Mouse (Mus musculus) cerebellum, adult 9-11 months (tissue): Measurements from ENCODE around the gene Nipbl.
"Not testable (repeated sequence)": the region's sequence is repeated elsewhere in the genome, so short reads cannot be mapped to it uniquely, and the experiment has no call there.

Experiments
- DNase-seq: peaks from one replicate; pipeline ENCODE4 v3.0.0; 2022

The Nipbl gene

DNA sequence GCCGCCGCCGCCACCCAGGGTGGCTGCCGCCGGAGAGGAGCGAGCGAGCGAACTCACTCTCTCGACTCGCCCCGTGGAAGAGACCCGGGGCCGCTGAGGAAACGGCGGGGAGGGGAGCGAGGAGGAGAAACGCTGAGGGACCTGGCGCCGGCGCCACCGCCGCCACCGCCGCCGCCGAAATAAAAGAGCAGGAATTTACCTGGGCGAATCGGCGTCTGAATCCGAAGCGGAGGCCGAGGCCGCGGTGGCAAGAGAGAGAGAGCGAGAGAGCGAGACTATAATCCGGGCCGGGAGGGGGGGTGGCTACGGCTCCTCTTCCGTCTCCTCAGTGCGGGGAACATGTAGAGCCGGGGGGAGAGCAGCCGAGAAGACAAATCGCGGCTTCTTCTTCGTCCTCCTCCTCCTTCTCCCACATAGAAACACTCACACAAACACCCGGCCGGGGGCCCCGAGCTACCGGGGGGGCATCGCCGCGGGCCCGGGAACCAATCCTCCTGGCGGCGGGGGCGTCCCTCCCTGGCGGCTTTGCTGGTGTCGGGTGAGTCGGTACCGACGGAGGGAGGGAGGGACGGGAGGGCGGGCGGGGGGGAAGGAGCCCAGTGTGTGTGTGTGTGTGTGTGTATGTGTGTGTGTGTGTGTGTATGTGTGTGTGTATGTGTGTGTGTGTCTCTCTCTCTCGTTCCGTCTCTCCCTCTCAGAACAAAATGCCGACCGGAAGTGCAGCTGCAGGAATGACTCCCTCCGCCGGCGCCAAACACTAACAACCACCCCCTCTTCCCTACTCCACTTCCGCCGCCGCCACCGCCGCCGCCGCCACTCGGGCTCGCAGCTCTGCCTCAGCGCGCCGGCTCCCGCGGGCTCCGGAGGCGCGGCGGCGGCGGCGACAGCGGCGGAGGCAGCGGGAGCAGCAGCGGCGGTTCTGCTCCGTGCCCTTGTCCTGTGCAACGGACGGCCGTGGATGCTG is at the start of gene Nipbl:
Gene Nipbl (minus strand): TSS at position 538 of the 964 bp plus-strand sequence.
- DNase-seq, result peak; percentile 92

DNA sequence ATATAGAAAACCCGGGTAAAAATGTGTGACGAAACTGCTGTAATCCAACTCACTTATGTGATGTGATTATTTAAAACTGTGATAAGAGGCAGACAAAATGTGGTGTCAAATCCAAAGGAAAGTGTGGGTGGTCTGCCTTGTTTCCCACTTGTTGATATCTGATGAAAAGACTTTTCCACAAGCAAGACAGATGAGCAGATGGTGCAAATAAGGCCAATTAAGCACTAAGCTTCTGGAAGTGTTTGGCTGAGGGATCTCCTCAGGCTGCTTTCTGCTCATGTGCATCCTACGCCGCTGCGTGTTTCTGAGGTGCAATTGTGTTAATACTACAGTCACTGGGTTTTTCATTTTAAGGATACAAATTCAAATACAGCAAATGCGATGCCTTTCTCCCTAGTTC is 41.0 kb upstream of the Nipbl start:
- no peak for DNase-seq

DNA sequence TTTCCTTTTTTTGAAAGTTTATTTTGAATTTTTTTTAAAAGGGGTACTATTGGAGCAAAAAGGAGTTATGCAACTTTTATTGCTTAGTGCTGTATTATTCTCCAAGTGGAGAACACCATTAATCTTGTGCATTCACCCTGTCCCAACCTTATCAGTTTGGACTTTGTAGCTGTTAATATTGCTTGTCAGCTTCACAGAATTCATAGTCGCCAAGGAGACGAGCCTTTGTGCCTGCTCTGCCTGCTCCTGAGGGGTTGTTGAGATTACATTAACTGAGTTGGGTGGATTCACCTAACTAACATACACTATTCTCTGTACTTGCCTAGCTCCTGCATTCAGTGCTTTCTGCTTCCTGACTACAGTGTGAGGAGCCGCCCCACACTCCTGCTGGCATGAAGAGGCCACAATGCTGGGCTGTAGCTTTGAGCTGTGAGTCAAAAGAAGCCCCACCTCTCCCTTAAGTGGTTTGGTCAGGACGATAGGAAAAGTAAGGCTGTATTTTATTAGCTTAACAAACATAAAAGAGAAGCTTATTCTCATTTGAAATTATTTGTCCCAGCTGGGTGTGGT is 24.8 kb upstream of the Nipbl start:
- DNase-seq, result no peak

DNA sequence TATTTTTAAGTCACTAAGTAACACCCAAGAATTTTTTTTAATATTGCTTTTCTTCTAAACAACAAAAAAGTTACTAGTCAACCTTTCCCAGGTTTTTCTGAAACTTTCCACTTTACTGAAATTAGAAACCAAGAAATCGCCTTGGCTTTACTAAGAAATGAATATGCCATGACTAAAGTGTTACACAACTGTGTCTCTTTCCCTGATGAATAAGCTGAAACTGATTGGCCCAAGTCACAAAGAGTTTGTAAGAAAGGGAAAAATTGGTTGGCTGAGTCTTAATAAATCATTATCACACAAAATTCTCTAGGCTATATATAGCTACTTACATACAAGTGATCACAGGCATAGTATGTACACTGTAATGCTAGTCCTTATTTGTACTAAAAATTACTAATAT is 19.3 kb upstream of the Nipbl start:
- DNase-seq, result no peak

DNA sequence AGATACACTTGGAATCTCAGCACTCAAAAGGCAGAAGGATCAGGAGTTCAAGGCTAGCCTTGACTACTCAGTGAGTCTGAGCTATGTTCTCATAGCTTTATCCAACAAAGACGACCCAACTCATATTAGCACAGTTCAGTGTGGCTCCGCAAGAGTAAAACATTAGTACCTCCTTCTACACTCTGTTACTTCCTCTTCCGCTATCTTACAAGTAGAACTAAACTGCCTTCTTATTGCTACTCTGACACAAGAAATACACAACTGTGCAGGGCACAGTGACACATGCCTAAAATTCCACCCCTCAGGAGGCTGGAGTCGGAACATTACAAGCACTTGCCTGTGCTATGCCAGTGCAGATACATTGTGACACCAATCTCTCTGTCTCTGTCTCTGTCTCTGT is 18.5 kb upstream of the Nipbl start:
- no peak for DNase-seq

DNA sequence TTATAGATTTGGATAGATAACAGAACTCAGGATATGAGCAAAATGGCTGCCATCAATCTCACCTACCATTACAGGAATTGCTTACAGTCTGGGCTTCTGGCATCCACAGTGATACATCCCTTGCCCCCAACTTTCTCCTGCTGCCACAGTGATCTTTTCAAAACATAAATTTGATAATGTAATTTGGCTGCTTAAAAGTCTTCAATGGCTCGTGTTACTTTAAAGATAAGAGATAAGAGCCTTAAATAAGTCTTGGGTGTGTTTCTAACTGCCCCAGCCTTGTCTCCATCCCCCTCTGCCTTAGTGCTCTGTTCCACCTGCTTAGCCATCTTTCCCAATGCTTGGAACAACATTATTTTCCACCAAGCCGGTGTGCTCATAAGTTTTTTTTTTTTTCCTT is 16.6 kb upstream of the Nipbl start:
- no peak for DNase-seq

DNA sequence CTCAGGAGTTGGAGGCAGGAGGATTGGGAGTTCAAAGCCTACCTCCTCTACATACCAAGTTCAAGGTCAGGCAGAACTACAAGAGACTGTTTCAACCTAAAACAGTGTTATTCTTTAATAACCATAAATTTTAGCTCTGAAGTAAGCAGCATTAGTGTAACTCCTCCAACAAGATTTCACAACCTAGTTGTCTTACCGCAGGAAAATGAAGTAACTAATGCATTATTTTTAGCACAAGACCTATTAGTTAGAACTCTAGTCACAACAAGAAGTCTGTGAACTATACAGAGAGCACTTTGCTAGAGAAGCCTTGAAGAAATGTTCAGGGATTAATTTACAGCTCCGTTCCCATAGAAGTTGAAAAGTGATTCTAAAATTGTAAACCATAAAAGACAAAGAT is 15.7 kb upstream of the Nipbl start:
- no peak for DNase-seq

DNA sequence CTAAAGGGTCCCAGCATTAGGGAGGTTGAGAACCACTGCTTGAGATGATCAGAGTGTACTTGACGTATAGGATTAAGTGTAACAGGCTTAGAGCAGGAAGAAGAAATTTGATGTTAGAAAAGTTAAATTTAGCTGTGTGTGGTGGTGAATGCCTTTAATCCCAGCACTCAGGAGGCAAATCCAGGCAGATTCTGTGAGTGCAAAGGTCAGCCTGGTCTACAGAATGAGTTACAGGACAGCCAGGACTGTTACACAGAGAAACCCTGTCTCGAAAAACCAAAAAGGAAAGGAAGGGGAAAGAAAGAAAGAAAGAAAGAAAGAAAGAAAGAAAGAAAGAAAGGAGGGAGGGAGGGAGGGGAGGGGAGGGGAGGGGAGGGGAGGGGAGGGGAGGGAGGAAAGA is 12.0 kb upstream of the Nipbl start:
- not testable (repeated sequence) for DNase-seq

DNA sequence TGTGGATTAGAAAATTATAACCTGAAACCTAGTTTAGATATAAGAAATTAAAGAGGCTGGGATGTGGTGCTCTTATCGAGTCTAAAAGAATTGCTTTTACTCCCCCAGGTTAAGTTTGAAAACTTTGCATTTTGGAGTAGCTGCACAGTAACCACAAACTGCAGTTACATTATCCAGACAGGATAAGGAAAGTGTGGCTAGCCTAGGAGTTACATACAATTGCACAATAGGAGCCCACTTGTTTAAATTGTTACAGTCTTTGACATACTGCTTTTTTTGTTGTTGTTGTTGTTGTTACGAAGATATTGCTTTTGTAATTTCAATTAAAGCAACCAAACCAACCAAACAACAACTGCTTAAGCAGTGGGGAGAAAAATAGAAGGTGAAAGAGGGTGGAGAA is 11.2 kb upstream of the Nipbl start:
- DNase-seq, result no peak

DNA sequence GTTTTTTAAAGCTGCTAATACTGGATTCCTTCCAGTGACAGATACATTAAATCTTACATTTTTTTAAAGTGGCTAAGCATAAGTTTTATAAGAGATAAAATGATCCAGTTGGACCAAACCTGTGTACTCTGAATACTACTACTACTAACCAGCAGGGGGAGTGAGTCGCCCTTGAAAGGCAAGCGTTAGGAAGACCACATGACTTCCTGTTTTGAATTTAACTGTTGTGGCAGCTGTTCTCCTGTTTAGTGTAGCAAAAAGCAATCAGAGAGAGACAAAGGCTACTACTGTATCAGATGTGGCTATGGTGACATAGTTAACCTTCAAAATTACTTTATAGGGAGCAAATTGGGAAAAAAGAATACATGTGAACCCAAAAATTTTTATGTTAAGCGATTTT is 6.8 kb upstream of the Nipbl start:
- no peak for DNase-seq

DNA sequence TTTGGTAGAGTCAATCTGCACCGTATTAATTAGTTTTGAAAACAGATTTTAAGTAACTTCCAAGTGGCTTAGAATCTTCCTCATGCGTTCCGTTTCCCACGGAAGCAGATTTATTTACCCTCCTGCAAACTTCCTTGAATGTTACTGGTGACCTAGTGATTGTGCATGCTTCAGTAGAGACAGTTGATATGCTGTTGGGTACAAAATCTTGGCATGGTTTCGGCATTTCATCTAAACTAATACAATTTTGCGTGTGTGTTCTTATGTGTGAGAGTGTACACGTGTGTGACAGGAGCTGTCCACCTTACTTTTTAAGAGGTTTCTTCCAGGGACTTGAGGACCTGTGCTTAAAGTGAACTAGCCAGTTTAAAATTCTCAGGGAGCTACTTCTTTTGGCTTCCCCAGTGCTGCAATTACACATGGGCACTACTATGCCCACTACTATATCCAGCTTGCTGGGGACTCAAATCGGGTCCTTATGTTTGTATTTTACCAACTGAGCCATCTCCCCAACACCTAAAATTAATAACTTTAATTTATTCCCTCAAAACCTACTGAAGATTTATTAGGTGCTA is 3.0 kb upstream of the Nipbl start:
- no peak for DNase-seq

DNA sequence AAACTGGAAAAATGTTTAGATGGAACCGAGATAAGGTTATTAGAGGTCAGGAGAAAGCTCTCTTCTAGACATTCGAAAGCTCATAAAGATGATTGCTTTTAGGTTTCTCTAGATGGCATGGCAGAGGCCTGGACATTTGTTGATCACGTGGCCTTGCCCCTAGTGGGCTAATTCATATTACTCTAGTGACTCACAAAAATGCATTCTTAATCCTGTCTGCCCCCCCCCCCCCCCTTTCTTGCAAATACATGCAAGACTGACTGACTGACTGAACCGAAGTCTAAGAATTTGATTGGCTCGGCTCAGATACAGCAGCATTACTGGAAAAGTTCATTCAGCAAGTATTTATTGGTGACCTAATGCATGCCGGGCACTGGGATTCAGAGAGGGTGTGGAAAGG is 2.2 kb upstream of the Nipbl start:
- no peak for DNase-seq

DNA sequence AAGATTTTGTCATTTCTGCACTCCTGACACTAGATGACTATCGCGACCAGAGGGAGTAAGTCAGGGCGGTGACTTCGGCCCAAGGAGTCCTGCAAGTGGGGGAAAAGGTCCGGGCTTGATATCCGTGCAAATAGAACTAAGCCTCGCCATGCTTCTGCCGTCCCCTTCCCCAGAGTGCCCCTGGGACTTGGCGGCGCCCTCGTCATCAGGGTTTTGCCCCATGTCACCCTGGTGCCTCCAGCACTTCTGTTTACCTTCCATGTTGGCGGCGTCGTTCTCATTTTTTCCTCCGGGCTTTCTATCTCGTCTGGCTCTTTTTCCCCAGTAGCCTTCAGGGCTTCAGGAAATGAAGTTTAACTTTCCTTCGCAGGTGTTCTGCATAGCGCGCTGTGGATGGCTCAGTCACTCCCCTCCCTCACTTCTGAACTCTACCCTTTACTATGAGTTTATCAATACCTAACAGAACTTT is 1.7 kb upstream of the Nipbl start:
- DNase-seq, result peak; percentile 44

DNA sequence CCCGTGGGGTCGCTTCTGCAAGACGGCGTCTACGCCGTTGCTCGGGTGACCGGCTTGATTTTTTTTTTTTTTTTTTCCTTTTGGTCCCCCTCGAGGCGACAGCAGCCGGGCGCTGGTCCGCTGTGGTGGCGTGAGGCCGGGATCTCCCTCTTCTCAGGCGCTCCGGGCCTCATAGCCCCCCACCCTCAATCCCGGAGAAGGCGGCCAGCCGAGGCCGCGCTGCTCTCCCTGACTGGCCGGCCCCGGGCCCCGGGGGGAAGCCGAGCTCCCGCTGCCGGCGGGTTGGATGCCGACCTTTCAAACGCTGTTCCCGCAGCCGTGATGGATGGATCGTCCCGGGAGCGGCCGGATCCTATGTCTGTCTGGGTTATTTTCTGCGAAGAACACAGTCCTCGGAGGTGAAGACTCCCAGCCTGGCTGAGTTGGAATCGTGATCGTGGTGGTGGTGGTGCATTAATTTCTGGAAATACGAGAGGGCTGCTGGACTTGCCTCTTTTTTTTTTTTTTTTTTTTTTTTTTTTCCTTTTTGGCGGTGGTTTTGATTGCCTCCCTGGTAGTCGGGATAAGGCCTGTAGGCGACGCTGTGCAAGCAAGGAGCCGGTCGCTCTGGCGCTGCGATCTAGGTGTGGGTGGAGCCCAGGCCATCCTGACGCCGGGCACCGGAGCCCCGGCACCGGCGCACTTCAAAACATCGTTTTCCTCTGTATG is 781 bp upstream of the Nipbl start:
- peak; percentile 86 for DNase-seq

DNA sequence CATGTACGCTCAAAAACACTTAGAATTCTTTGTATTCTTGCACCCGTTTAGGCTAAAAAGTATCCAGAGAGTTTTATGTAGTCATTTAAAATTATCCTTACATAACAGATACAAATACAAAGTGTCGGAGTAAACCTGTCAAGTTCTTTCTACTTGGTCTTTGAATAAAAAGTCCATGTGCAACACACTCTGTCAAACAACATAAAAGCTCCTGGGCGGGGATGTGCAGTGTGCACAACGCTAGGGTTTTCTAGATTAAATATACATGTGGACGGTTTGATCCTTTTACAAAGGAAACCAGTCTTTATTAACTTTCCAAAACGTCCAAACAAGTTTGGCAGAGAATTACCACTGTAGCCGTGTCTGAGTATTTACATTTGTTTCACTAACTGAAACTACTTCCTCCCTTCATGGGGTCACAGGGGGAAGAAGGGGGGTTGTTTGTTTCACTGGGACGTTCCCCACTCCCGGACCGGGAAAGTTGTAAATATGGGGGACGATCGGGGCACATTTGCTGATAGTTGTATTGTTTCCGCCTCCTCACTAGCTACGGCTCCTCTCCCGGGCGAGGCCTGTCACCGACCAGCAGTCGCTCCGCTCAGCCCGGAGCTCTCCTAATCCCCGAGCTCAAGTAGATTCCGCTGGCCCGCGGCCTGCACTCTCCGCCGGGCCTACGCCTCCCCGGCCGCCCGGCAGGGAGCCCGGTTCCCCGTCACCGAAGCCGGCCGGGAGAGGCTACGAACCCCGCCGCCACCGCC is 916 bp downstream of the Nipbl start:
- DNase-seq, result peak; percentile 74

DNA sequence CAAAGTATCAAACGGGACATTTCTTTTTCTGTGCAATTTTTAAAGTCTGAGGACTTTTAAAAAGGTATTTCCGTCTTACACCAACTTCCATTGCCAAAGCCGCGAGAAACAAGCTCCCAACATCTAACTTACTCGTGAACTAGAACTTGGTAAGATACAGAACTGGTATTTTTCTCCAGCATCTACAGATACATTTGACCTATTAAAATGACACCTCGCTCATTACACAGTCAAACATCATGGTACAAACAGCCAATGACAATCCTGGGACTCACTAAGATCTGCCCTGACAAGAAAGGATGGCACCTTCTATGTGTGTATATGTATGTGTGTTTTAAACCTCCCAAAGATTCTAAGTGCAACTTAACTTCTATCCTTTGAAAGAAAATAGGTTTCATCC is 1.5 kb downstream of the Nipbl start:
- no peak for DNase-seq

DNA sequence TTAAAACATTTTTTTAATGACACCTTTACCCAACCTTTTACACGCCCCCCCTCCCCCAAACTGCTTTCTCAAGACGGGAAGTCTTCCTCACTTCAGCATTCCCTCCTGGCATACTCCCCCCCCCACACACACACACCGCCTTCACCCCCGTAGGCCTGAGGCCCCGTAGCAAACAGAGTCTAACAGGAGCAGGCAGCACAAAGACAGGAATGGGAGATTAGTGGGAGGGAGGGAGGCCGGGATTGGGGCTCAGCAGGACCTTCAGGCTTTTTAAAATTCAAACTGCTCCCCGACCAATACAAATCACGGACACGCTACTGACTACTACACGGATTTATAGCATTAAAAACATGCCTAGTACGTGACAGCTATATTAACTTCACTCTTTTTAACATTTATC is 2.1 kb downstream of the Nipbl start:
- DNase-seq, result no peak

DNA sequence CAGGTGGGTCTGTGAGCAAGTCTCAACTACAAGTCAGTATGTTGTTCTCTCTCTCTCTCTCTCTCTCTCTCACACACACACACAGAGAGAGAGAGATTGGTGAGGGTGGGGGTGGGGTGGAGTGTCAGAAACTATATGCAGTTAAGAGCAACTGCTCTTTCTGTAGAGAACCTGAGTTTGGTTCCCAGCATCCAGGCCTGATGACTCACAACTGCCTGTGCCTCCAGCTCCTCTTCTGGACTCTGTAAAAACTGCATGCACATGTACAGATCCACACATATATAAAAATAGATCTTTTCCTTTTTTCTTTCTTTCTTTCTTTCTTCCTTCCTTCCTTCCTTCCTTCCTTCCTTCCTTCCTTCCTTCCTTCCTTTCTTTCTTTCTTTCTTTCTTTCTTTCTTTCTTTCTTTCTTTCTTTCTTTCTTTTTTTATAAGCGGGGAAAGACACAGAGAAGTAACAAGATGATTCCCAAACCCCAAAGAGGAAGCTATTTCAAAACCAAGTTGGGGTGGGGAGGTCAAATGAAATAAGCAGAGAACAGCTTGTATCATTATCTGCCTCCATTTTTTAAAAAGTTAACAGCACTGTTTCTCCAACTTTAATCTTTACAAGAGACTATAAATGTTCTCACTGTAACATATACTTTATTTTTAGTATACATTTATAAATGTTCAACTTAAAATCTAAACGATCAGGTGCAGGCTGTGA is 10.9 kb downstream of the Nipbl start:
- no peak for DNase-seq

DNA sequence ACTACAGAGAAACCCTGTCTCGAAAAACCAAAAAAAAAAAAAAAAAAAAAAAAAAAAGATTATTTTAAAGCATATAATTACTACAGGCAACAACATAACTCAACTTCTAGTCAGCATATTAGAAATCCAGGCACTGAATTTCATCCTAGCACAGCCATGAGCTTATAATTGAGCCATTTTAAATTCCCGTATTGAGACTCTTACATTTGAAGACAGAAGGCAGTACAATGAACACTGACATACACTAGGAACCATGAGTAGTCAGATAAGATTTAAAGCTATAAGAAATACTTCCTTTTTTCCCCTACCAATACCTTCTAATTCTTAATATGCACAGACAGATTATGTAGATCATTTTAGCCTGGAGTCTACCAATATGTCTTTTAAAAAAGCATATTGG is 11.7 kb downstream of the Nipbl start:
- DNase-seq, result no peak

DNA sequence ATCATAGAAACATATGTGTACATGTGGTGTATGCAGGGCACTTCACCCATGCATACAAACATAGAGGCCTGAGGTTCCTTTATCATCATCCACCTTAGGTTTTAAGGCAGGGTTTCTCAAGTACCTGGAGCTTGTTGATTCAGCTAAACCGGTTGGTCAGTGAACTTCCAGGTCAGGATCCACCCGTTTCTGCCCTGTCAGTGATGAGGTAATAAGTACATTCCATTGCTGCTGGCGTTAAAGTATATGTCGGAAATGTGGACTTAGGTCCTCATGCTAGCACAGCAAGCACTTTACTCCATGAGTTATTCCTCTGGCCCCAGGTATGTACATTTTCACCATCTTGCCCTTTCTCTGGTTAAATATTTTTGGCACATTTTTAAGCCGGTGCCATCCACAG is 14.8 kb downstream of the Nipbl start:
- DNase-seq, result no peak

DNA sequence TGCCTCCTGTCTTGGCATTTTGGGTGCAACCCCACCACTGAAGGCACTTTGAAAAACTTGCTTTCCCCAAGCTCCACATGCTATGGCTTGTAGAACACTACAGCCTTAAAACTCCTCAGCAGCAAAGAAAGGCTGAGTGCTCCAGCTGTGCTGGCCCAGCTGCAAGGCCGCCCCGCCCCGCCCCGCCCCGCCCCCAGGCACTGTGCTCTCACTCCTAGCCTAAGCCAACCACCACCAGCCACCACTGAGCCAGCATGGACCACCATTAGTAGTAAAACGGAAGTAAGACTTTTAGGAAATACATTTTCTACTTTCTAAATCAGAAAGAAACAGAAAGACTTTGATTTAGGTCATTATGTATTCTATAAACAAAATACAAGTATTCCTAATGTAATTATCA is 23.4 kb downstream of the Nipbl start:
- DNase-seq, result no peak
